Mouse (Mus musculus) myocyte (in vitro differentiated cells): ENCODE data around the gene Miga1. TPM values are rescaled to one million over a fixed set of nuclear protein-coding genes. Genes with fewer than 3 reads are reported as not detected.

Experiments
- H3K27me3 ChIP-seq: one replicate; pipeline ENCODE4 v1.6.1; 2011; ENCODE audit not compliant: control insufficient read depth, insufficient read depth, insufficient read length
- H3K36me3 ChIP-seq: one replicate; pipeline ENCODE4 v1.6.1; 2011; ENCODE audit not compliant: control insufficient read depth, insufficient read depth
- H3K4me2 ChIP-seq: one replicate; pipeline ENCODE4 v1.6.1; 2011; ENCODE audit warnings: low read depth, control low read depth
- H3K4me3 ChIP-seq: one replicate; pipeline ENCODE4 v1.5.1; 2011; ENCODE audit warnings: mild to moderate bottlenecking, control low read depth, moderate library complexity
- H3K79me2 ChIP-seq: one replicate; pipeline ENCODE4 v1.6.1; 2011; ENCODE audit not compliant: control insufficient read depth, insufficient read depth
- H3ac ChIP-seq: one replicate; pipeline ENCODE4 v1.6.1; 2011; ENCODE audit not compliant: control insufficient read depth, insufficient read length
- CEBPB ChIP-seq: IDR thresholded peaks from 2 replicates; pipeline ENCODE4 v1.6.1; 2011; ENCODE audit warnings: mild to moderate bottlenecking, moderate library complexity; ENCODE audit not compliant: poor library complexity, insufficient read depth, severe bottlenecking
- E2F4 ChIP-seq: IDR thresholded peaks from one replicate; pipeline ENCODE4 v1.6.1; 2011; ENCODE audit warnings: mild to moderate bottlenecking, control low read depth, moderate library complexity; ENCODE audit not compliant: insufficient read depth
- MAX ChIP-seq: IDR thresholded peaks from one replicate; pipeline ENCODE4 v1.6.1; 2011; ENCODE audit warnings: low read depth, mild to moderate bottlenecking, control low read depth
- MYOD1 ChIP-seq, 3 experiments: IDR thresholded peaks; one replicate each; pipeline ENCODE4 v1.6.1; 2011; ENCODE audit warnings: control low read depth in 2 of 3, low read depth in 2 of 3, mild to moderate bottlenecking in 2 of 3, moderate library complexity in 1 of 3; ENCODE audit not compliant: insufficient read length in 2 of 3, control insufficient read depth in 1 of 3
- MYOG ChIP-seq, 3 experiments: IDR thresholded peaks; one replicate each; pipeline ENCODE4 v1.6.1; 2011; ENCODE audit warnings: control low read depth in 2 of 3, low read depth in 2 of 3, mild to moderate bottlenecking in 2 of 3; ENCODE audit not compliant: insufficient read length in 2 of 3, control insufficient read depth in 1 of 3, insufficient read depth in 1 of 3
- POLR2A ChIP-seq: IDR thresholded peaks from one replicate; pipeline ENCODE4 v1.6.1; 2011; ENCODE audit warnings: low read depth, mild to moderate bottlenecking, control low read depth, moderate library complexity; ENCODE audit not compliant: insufficient read length
- POLR2AphosphoS2 ChIP-seq: IDR thresholded peaks from one replicate; pipeline ENCODE4 v1.6.1; 2011; ENCODE audit warnings: low read depth, control low read depth; ENCODE audit not compliant: insufficient read length
- REST ChIP-seq: IDR thresholded peaks from one replicate; pipeline ENCODE4 v1.6.1; 2011; ENCODE audit warnings: mild to moderate bottlenecking, control low read depth, moderate library complexity; ENCODE audit not compliant: insufficient read depth, insufficient read length
- SRF ChIP-seq: IDR thresholded peaks from one replicate; pipeline ENCODE4 v1.6.1; 2011; ENCODE audit warnings: low read depth; ENCODE audit not compliant: control insufficient read depth, insufficient read length
- TCF12 ChIP-seq: IDR thresholded peaks from one replicate; pipeline ENCODE4 v1.6.1; 2011; ENCODE audit warnings: mild to moderate bottlenecking, control low read depth; ENCODE audit not compliant: poor library complexity, insufficient read depth, severe bottlenecking
- TCF3 ChIP-seq: IDR thresholded peaks from one replicate; pipeline ENCODE4 v1.6.1; 2011; ENCODE audit warnings: low read depth, control low read depth; ENCODE audit not compliant: insufficient read length
- USF1 ChIP-seq: IDR thresholded peaks from one replicate; pipeline ENCODE4 v1.6.1; 2011; ENCODE audit warnings: low read depth, mild to moderate bottlenecking, control low read depth, moderate library complexity
- polyA plus RNA-seq: library from polyadenylated mRNA; unstranded; fragments of >200 nt; fragmentation: generic; extraction: Trizol; gene quantifications from one replicate; pipeline ENCODE4 v1.2.1, GENCODE M21; 2012; ENCODE audit warnings: missing spikeins

The Miga1 gene
- polyA plus RNA-seq, 1 experiment, result 0.26 TPM

DNA sequence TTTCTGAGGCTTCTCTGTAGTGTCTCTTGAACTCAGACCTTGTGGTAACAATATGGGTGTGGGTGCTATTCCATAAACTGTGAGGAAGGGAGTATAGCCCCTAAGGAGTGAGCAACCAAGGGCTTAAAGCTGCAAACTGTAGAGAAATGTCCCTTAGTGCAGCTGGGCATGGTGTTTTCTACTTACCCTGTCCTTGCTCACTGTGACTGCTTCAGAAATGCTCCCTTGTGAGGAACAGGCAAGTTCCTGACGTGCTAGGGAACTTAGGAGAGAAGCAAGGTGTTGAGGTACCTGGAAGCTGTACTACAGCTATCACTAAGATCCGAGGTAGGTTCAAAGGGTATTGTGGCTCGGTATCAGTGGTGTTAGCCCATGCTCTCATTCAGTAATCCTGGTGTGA, 10.2 kb upstream of the Miga1 start:
- H3ac ChIP-seq, result no peak overlapping the region
- H3K4me2 ChIP-seq, result no peak overlapping the region
- H3K27me3 ChIP-seq, result no peaks in the 10 kb centered on the region
- H3K79me2 ChIP-seq, result peaks cover 81% of the 10 kb centered on the region
- H3K4me3 ChIP-seq, result no peak overlapping the region
- no peaks in the 10 kb centered on the region for H3K36me3 ChIP-seq
- TF ChIP-seq MYOG (IDR thresholded peaks at IDR 0.05; ENCODE audit: control insufficient read depth in 1 of 3, insufficient read depth in 1 of 3, insufficient read length in 2 of 3, low read depth in 2 of 3), result no peak
- TF ChIP-seq SRF, result no peak
- no peak for TF ChIP-seq CEBPB
- TF ChIP-seq TCF12, result no peak
- no peak for TF ChIP-seq MAX
- no peak for TF ChIP-seq POLR2A
- no peak for TF ChIP-seq POLR2AphosphoS2
- TF ChIP-seq USF1, result no peak
- TF ChIP-seq E2F4, result no peak
- no peak for TF ChIP-seq MYOD1 (IDR thresholded peaks at IDR 0.05; ENCODE audit: control insufficient read depth in 1 of 3, insufficient read length in 2 of 3, low read depth in 2 of 3)
- TF ChIP-seq REST, result no peak
- TF ChIP-seq TCF3, result no peak

DNA sequence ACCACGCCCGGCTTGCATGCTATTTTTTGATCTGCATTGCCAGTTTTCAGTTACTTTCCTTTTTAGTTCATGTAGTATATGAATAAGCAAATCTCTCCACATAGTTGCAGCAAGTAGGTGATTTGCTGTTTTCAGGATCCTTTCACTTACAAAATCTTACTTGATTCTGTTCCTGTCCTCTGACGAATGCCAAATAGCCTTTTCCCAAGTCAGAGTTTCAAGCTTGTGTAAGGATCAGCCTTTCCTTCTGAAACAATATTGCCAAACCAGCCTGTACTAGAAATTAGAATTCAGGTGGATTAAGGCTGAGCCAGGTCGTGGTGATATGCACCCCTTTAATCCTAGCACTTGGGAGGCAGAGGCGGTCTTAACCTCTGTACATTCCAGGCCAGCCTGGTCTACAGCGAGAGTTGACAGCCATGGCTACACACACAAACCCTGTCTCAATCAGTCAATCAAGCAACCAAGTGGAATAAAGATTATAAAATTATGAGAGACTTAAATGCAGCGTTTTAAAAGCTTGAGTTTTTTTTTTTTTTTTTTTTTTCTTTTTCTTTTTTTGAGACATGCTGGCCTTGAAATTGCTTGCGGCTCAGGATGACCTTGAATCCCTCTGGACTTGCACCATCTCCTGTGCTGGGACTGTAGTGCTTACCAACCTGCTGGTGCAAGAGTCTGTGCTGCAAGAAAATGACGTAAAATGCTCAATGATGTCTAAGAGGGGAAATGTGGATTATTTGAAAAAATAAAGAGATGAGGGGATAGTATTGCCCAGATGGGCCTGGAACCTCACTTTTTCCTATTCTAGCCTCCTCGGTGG, 8.0 kb upstream of the Miga1 start:
- no peak for TF ChIP-seq CEBPB
- no peak for TF ChIP-seq SRF
- no peak for TF ChIP-seq TCF3
- TF ChIP-seq REST, result no peak
- TF ChIP-seq POLR2A, result no peak
- TF ChIP-seq USF1, result no peak
- no peak for TF ChIP-seq E2F4
- Histone ChIP-seq H3K4me2 (peak overlapping the region; percentile 94), H3K79me2 (peaks cover 64% of the 10 kb centered on the region), H3K36me3 (no peaks in the 10 kb centered on the region), H3K27me3 (no peaks in the 10 kb centered on the region), H3ac (no peak overlapping the region), H3K4me3 (peak overlapping the region; percentile 59)

DNA sequence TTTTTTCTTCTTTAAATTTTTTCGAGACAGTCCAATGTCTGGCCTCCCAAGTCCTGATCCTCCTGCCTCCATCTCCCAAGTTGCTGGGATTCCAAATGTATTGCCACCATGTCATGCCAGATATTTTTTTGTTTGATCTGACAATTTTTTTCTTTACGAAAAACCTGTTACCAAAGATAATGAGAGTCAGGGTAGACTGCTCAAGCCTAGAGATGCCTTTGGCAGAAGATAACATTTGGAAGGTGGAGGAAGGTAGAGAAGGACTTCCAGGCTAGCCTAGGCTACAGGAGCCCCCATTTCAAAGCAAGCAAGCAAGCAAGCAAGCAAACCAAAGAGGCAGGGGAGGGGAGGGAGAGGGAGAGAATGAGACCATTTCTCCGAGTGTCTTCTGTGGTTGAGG, 7.0 kb upstream of the Miga1 start:
- peak overlapping the region; percentile 94 for H3K4me2 ChIP-seq
- H3K79me2 ChIP-seq, result peaks cover 54% of the 10 kb centered on the region
- no peaks in the 10 kb centered on the region for H3K36me3 ChIP-seq
- TF ChIP-seq TCF3 (no peak), POLR2AphosphoS2 (no peak), USF1 (no peak), MAX (no peak), SRF (no peak), E2F4 (no peak)
- no peaks in the 10 kb centered on the region for H3K27me3 ChIP-seq
- H3ac ChIP-seq, result peak overlapping the region; percentile 71
- peak overlapping the region; percentile 59 for H3K4me3 ChIP-seq

DNA sequence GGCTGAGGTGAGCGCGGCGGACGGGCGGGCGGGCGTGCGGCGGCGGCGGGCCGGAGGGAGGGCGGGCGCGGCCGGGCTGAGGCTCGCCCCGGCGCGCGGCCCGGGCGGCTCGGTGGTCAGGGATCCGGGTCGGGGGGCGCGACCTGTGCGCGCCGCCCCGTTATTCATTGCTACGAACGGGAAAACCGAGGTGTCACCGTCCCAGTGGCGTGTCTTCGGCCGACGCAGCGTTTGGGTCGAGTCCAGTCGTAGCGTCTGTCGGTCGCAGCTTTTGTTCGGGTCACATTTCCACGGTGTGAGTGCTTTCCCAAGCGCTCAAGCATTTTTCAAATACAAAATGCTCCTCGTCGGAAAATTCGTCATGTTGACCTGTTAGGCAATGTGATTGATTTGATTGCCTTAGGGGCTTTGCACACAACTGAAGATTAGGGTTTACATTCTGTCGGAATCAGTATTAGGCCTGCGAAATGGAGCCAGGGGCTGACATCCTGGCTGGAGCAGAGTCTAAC, 6.5 kb upstream of the Miga1 start:
- Histone ChIP-seq H3K79me2 (peaks cover 49% of the 10 kb centered on the region), H3K27me3 (no peaks in the 10 kb centered on the region), H3ac (peak overlapping the region; percentile 71), H3K4me3 (peak overlapping the region; percentile 59), H3K36me3 (no peaks in the 10 kb centered on the region), H3K4me2 (peak overlapping the region; percentile 94)
- TF ChIP-seq MAX, result no peak
- TF ChIP-seq TCF3, result no peak
- TF ChIP-seq TCF12, result no peak
- no peak for TF ChIP-seq REST
- TF ChIP-seq POLR2A, result no peak
- TF ChIP-seq E2F4, result no peak
- TF ChIP-seq USF1, result no peak
- TF ChIP-seq MYOD1 (IDR thresholded peaks at IDR 0.05; ENCODE audit: control insufficient read depth in 1 of 3, insufficient read length in 2 of 3, low read depth in 2 of 3), result no peak
- TF ChIP-seq MYOG (IDR thresholded peaks at IDR 0.05; ENCODE audit: control insufficient read depth in 1 of 3, insufficient read depth in 1 of 3, insufficient read length in 2 of 3, low read depth in 2 of 3), result no peak
- TF ChIP-seq CEBPB, result no peak
- no peak for TF ChIP-seq SRF
- no peak for TF ChIP-seq POLR2AphosphoS2
